Mouse (Mus musculus): Measurements from ENCODE around the gene Slc30a9. TPM values are rescaled to one million over a fixed set of nuclear protein-coding genes. Genes with fewer than 3 reads are reported as not detected.

Gene Slc30a9
- total RNA-seq, 2 experiments from 2014 or later: 184 to 186 TPM

DNA sequence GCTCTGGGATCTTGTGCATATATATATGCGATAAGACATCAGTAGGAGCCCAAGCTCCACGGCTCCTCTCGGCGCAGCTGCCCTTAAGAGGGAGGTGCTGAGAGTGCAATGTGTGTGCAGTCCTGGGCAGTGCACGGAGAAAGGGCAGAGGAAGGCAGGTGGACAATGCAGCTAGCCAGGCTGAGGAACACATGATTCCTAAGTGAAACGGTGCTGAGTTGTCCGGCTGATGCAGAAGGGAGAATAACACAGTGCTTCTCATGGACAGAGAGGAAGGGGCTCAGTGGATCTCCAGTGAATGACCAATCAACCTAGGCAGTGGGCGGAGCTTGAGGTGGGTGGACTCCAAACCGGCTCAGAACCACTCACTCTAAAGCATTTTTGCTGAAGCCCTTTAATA lies 94.9 kb downstream of the Slc30a9 start:
- H3K27ac ChIP-seq: no peak overlapping the region
- TF ChIP-seq CTCF (conservative IDR thresholded peaks at IDR 0.05): no peak
- no peak for DNase-seq (ENCODE audit: low spot score in 2 of 2)
- H3K4me3 ChIP-seq: no peak overlapping the region

DNA sequence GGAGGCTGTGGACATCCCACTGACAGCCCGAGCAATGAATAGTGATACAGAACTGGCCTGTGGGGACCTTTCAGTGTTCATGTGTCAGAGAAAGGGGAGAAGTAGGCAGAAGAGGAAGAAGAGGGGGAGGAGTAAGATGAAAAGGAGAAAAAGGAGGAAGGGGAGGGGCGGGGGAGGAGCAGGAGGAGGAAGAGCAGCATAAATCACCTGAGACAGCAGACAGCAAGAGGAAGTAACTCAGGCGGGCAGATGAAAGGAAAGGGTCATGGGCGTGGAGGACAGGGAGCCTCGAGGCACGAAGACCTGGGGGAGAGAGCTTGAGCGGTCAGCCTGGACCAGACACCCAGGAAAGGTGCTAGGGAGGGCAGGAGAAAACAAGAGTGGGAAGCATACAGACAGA lies 97.6 kb downstream of the Slc30a9 start:
- Histone ChIP-seq H3K4me3 (no peak overlapping the region), H3K27ac (no peak overlapping the region)
- TF ChIP-seq CTCF (conservative IDR thresholded peaks at IDR 0.05): no peak
- DNase-seq (ENCODE audit: low spot score in 2 of 2): no peak

DNA sequence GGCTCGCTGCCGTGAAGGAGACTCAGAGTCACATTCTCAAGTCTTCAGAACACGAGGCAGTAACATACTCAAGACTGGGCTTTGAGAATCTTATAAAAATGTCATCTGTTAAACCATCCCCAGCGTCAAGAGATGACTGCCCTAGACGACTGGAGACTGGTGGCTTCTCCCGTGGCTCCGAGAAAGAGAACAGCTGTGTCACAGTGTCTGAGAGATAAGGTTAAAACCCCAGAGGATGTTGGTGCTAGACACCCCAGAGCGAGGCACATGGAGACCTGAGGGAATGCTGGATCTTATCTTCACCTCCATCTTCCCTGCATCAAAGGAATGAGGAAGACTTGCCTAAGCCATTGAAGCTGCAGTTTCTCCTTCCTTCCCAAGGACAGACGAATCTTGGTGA lies 98.2 kb downstream of the Slc30a9 start:
- H3K4me3 ChIP-seq: no peak overlapping the region
- TF ChIP-seq CTCF (conservative IDR thresholded peaks at IDR 0.05): no peak
- no peak overlapping the region for H3K27ac ChIP-seq
- no peak for DNase-seq (ENCODE audit: low spot score in 2 of 2)

Other genes with a start within 250 kb of the Slc30a9 start
- gene Phox2b, start 207.7 kb upstream of the Slc30a9 start, total RNA-seq (2021): not detected
- gene Tmem33, start 46.4 kb upstream of the Slc30a9 start, total RNA-seq (2021): 10 to 100 TPM; 85.1 to 86.7 TPM
- gene Bend4, start 121.4 kb downstream of the Slc30a9 start, total RNA-seq (2021): 1 to 10 TPM; 9.2 to 9.4 TPM

All from layer of hippocampus, adult 2 months (tissue).